Mouse (Mus musculus) heart, adult 2 months (tissue): ENCODE results near the gene Lce1d. TPM values are rescaled to one million over a fixed set of nuclear protein-coding genes. Genes with fewer than 3 reads are reported as not detected.

ENCODE experiments used
- DNase-seq, 2 experiments: peaks; one replicate each; pipeline ENCODE4 v3.0.0; 2021
- H3K27ac ChIP-seq: fragments of 200-600 bp; 2 replicates; pipeline ENCODE4 v1.8.1; 2022
- H3K27me3 ChIP-seq: fragments of 200-500 bp; 2 replicates; pipeline ENCODE4 v1.6.1; 2012; ENCODE audit warnings: mild to moderate bottlenecking, low read length, inconsistent platforms, mixed read lengths; ENCODE audit not compliant: control insufficient read depth, insufficient read depth
- H3K36me3 ChIP-seq: fragments of 200-500 bp; 2 replicates; pipeline ENCODE4 v1.6.1; 2012; ENCODE audit warnings: low read length, inconsistent platforms; ENCODE audit not compliant: control insufficient read depth, insufficient read depth
- H3K4me1 ChIP-seq: fragments of 200-500 bp; 2 replicates; pipeline ENCODE4 v1.6.1; 2011; ENCODE audit warnings: low read length; ENCODE audit not compliant: control insufficient read depth, insufficient read depth
- H3K4me3 ChIP-seq: fragments of 200-600 bp; 2 replicates; pipeline ENCODE4 v1.8.1; 2022
- H3K79me2 ChIP-seq: fragments of 200-500 bp; replicated peaks from 2 replicates; pipeline ENCODE4 v1.6.1; 2012; ENCODE audit warnings: mild to moderate bottlenecking, inconsistent platforms, low read length, moderate library complexity, mixed read lengths; ENCODE audit not compliant: control insufficient read depth, insufficient read depth
- H3K9ac ChIP-seq: fragments of 200-500 bp; 2 replicates; pipeline ENCODE4 v1.6.1; 2012; ENCODE audit warnings: low read depth, mild to moderate bottlenecking, control low read depth, inconsistent platforms, low read length, mixed read lengths
- CTCF ChIP-seq: fragments of 200-600 bp; IDR thresholded peaks from 2 replicates; pipeline ENCODE4 v1.8.1; 2022; ENCODE audit warnings: antibody characterized with exemption, mild to moderate bottlenecking, moderate library complexity
- EP300 ChIP-seq: fragments of 200-500 bp; IDR thresholded peaks from 2 replicates; pipeline ENCODE4 v1.6.1; 2011; ENCODE audit warnings: low read depth, low read length, control low read depth; ENCODE audit not compliant: insufficient read depth
- POLR2A ChIP-seq: fragments of 200-500 bp; IDR thresholded peaks from 2 replicates; pipeline ENCODE4 v1.6.1; 2011; ENCODE audit warnings: mild to moderate bottlenecking, low read depth, low read length, control low read depth; ENCODE audit not compliant: insufficient read depth
- WGBS: fragments of 180-500 bp; shearing (Covaris S2); methylation state at CpG from one replicate; pipeline ENCODE4 v1.1.7; 2018; 5-methylcytosine and 5-hydroxymethylcytosine counted together
- intact Hi-C: fragments of 180-260 bp; cut with DNase I; formaldehyde crosslinking; loops from one replicate; pipeline ENCODE4 v1.15.1; 2025
- long read RNA-seq: library from polyadenylated mRNA; stranded (forward); transcript quantifications from one replicate; pipeline ENCODE4 v2.0.0, GENCODE M21; 2021
- polyA plus RNA-seq: library from polyadenylated mRNA; depleted of rRNA; stranded (reverse); fragments of >200 nt; gene quantifications from 2 replicates; pipeline ENCODE4 v1.2.3, GENCODE M21; 2012; rRNA removed
- total RNA-seq, 2 experiments: library from RNA; stranded (reverse); gene quantifications; 2 replicates each; pipeline ENCODE4 v1.2.3; 2021

Lce1d gene
- total RNA-seq, result not detected
- not detected in 2 replicates for polyA plus RNA-seq
- long read RNA-seq, result 0 reads

DNA sequence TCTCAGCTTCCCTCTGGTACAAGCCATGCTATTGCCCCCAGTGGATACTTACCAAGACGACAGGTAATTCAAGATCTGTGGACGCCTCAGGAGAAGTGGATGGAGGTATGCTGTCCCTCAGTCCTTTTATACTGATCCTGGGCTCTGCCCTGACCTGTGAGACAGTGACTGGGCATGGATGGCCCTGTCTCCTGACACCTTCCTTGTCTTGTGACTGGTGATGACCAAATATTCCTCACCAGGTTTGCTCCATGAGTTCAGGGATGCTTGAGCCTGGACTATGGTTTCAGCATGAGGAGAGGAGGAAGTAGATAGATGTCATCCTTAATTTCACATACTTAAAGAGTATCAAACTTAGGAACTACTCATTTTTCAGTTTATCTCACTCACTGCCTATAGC lies at the start of gene Lce1d:
Lce1d (minus strand) TSS at position 101 of the 400 bp plus-strand sequence.
- no peaks in the 10 kb centered on the region for H3K4me1 ChIP-seq
- no peak for TF ChIP-seq POLR2A
- no peak for TF ChIP-seq EP300
- TF ChIP-seq CTCF, result no peak
- 43% methylated on average over 2 of the region's 2 CpGs for whole genome bisulfite sequencing
- H3K79me2 ChIP-seq, result no peaks in the 10 kb centered on the region
- no peak within 1 kb of the TSS for H3K4me3 ChIP-seq
- intact Hi-C loops, result no loop called here
- no peak within 1 kb of the TSS for H3K27ac ChIP-seq
- DNase-seq, result no peak
- H3K36me3 ChIP-seq, result no peaks in the 10 kb centered on the region
- no peak within 1 kb of the TSS for H3K9ac ChIP-seq
- no peaks in the 10 kb centered on the region for H3K27me3 ChIP-seq

DNA sequence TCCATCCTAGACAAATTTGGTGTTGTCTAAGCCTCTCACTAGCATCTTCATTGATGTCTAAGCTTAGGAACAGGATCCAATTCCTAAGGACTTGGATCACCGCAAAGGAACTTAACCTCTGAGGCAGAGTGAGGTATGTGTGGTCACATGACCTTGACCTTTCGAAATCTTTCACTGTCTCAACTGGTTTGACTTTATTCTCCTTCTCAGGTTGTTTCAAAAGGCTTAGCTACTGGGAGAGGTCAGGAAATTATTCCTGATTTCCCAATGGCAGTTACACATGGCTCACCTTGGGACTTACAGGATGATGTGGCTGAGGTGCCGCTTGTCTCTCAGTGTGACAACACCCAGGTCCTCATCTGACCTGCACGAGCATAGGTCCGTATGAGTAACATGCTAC lies 35.6 kb upstream of the Lce1d start:
- H3K4me1 ChIP-seq, result no peaks in the 10 kb centered on the region
- TF ChIP-seq CTCF (no peak), EP300 (no peak), POLR2A (no peak)
- intact Hi-C loops, result no loop called here
- no peak for DNase-seq
- H3K27ac ChIP-seq, result no peak overlapping the region
- H3K27me3 ChIP-seq, result no peaks in the 10 kb centered on the region
- H3K4me3 ChIP-seq, result no peak overlapping the region
- H3K36me3 ChIP-seq, result no peaks in the 10 kb centered on the region
- H3K9ac ChIP-seq, result no peak overlapping the region
- 84% methylated on average over 5 of the region's 5 CpGs for WGBS
- H3K79me2 ChIP-seq, result no peaks in the 10 kb centered on the region

DNA sequence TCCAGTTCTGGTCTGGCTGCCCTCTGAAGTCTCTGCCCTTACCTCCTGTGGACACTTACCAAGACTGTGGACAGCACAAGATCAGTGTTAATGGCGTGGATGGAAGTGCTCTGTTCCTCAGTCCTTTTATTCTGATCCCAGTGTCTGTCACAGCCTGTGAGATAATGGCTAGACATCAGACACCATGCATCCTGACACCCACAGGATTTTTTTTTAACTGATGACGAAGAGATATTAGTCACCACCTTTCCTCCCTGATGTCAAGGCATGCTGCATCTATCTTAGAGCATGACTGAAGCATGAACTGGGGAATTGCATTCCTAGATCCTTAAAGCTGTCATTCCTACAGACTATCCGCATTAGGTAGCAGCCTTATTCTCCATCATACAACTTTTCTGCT lies 33.2 kb upstream of the Lce1d start, which contains the start of gene Lce1f:
Lce1f (minus strand) TSS at position 101 of the 400 bp plus-strand sequence.
- 58% methylated on average over 3 of the region's 3 CpGs for WGBS
- no peak for DNase-seq
- no peak within 1 kb of the TSS for H3K9ac ChIP-seq
- TF ChIP-seq CTCF (no peak), EP300 (no peak), POLR2A (no peak)
- no peaks in the 10 kb centered on the region for H3K79me2 ChIP-seq
- H3K4me1 ChIP-seq, result no peaks in the 10 kb centered on the region
- intact Hi-C loops, result no loop called here
- no peak within 1 kb of the TSS for H3K4me3 ChIP-seq
- no peaks in the 10 kb centered on the region for H3K27me3 ChIP-seq
- no peak within 1 kb of the TSS for H3K27ac ChIP-seq
- no peaks in the 10 kb centered on the region for H3K36me3 ChIP-seq

- H3K27ac ChIP-seq, result no peak overlapping the region
Measured at GRCm38 (mm10) chr3:92715122-92715521, 28.1 kb upstream of the Lce1d start.

DNA sequence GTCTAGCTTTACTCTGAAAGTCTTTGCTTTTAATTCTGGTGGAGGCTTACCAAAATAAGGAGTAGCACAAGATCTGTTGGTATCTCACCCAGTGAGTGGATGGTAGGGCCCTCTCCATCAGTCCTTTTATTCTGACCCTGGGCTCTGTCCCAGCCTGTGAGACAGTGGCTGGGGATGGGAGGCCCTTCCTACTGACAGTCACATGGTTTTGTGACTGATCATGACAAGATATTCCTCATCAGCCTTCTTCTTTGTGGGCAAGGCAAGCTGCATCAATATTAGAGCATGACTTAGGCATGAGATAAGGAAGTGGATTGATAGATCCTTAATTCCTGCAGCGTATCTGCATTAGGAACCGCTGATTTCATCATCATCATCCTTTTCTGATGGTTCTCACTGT lies 22.0 kb upstream of the Lce1d start, which contains the start of gene Lce1e:
Lce1e (minus strand) TSS at position 101 of the 400 bp plus-strand sequence.
- 76% methylated on average over 2 of the region's 2 CpGs for WGBS
- no peaks in the 10 kb centered on the region for H3K79me2 ChIP-seq
- H3K4me1 ChIP-seq, result no peaks in the 10 kb centered on the region
- DNase-seq, result no peak
- H3K36me3 ChIP-seq, result no peaks in the 10 kb centered on the region
- no peak within 1 kb of the TSS for H3K9ac ChIP-seq
- no peak for TF ChIP-seq CTCF
- no peak for TF ChIP-seq POLR2A
- TF ChIP-seq EP300, result no peak
- H3K27ac ChIP-seq, result no peak within 1 kb of the TSS
- H3K27me3 ChIP-seq, result no peaks in the 10 kb centered on the region
- intact Hi-C loops, result no loop called here
- H3K4me3 ChIP-seq, result no peak within 1 kb of the TSS

More at GRCm38 (mm10) chr3:92715122-92715521, 28.1 kb upstream of the Lce1d start:
- no peak for DNase-seq
- Histone ChIP-seq H3K27me3 (no peaks in the 10 kb centered on the region), H3K4me3 (no peak overlapping the region), H3K9ac (no peak overlapping the region), H3K36me3 (no peaks in the 10 kb centered on the region), H3K79me2 (no peaks in the 10 kb centered on the region), H3K4me1 (no peaks in the 10 kb centered on the region)
- no peak for TF ChIP-seq POLR2A
- TF ChIP-seq CTCF, result no peak
- TF ChIP-seq EP300, result no peak
- intact Hi-C loops, result no loop called here

DNA sequence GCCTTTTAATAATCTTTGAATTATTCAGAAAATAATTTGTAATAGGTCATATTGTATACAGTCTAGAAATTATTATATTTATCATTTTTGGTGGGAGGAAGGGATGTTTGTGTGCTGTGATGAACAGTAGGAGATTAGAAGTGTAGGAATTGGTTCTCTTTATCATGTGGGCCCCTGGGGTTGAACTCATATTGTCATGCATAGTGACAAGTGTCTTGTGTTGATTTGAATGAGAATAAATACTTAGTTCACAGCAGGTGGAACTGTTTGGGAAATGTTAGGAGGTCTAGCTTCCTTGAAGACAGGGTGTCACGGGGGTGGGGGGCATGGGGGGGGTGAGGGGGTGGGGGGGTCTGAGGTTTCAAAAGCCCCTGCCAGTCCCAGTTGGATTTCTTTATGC lies 7.6 kb upstream of the Lce1d start:
- H3K9ac ChIP-seq, result no peak overlapping the region
- no peak overlapping the region for H3K4me3 ChIP-seq
- WGBS, result 11% methylated on average over 1 of the region's 1 CpGs
- H3K79me2 ChIP-seq, result no peaks in the 10 kb centered on the region
- TF ChIP-seq POLR2A, result no peak
- no peak for TF ChIP-seq EP300
- TF ChIP-seq CTCF, result no peak
- intact Hi-C loops, result no loop called here
- no peaks in the 10 kb centered on the region for H3K36me3 ChIP-seq
- no peaks in the 10 kb centered on the region for H3K4me1 ChIP-seq
- no peak overlapping the region for H3K27ac ChIP-seq
- DNase-seq, result no peak
- H3K27me3 ChIP-seq, result no peaks in the 10 kb centered on the region
